Mouse (Mus musculus): ENCODE measurements at regions not wholly inside any gene's neighbourhood (a gene's known extent, or its start where the extent isn't known, plus 50 kb on each side); places are given as distances from the start of the nearest gene placed in this dataset.
A peak's percentile ranks its signal among the peaks of the same experiment; 100 is the strongest.

DNA sequence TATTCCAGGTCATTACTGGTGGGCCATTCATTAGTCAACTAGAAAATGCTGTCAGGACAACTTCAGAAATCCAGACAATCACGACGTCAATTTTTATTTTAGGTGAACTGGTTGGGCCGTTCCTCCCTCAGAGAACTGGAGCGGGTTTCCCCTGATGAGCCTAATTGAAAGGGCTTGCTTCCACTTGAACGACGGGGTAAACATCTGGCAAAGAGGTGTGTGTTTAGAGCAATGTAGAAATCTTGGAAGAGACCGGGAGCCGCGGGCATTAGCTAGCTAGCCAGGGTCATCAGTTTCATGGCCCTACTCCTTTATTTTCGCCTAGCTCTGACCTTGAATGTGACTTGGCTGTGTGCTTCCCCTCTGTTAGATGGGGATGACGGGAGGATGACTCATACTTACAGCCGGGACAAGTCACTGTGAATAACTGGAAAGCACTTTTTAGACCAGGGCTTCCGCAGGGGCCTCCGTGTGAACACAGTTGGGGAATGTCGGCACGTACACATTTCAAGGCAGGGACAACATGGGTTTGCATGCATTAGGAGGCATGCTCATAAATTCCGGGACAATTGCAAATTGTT lies 92.6 kb upstream of the Nrbf2 start:
- 47% methylated on average over 17 of the region's 17 CpGs for WGBS
- no peak overlapping the region for H3K9ac ChIP-seq (ENCODE audit: low read length)
- ATAC-seq (ENCODE audit: insufficient read depth, low FRiP score), result peak; percentile 62; the same call in 1 of the 2 replicates
- peak overlapping the region; percentile 35 for H3K4me2 ChIP-seq (ENCODE audit: low read depth, low read length)
- H3K4me3 ChIP-seq (replicated peaks; ENCODE audit: low read length), result 0 out of 2 replicates have a peak overlapping the region, but pooled peaks have one; percentile 10
- no peak overlapping the region for H3K27ac ChIP-seq (ENCODE audit: low read length)
- peaks cover 6% of the 10 kb centered on the region; the same call in 1 of the 2 replicates for H3K4me1 ChIP-seq (ENCODE audit: control insufficient read depth, insufficient read depth, low read length)
- no peaks in the 10 kb centered on the region for H3K27me3 ChIP-seq (ENCODE audit: control insufficient read depth, insufficient read depth, low read length)
- no peaks in the 10 kb centered on the region for H3K9me3 ChIP-seq (replicated peaks; ENCODE audit: control insufficient read depth, low read length)
- no peaks in the 10 kb centered on the region for H3K36me3 ChIP-seq (ENCODE audit: control insufficient read depth, insufficient read depth, low read length)

DNA sequence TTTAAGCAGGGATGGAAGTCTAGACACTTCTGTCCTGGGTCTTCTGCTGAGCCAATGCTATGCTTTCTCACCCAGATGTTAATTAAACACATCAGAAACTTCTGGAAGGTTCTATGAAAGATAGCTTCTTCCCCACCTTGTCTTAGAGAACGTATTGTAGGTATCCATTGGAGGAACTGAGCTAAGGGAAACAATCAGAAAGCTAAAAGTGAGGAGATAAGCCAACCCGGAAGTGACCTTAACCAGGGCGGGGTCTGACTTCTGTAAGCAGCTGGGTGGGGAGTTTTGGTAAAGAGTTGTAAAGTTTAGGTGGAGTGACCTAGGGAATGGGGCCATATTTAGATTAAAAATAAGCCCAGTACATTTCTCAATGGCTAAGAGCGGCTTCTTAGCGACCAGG lies 95.1 kb upstream of the Nrbf2 start:
- H3K4me2 ChIP-seq (ENCODE audit: low read depth, low read length), result no peak overlapping the region
- H3K4me3 ChIP-seq (replicated peaks; ENCODE audit: low read length), result no peak overlapping the region
- no peak for ATAC-seq (ENCODE audit: insufficient read depth, low FRiP score)
- peaks cover 3% of the 10 kb centered on the region; the same call in 1 of the 2 replicates for H3K4me1 ChIP-seq (ENCODE audit: control insufficient read depth, insufficient read depth, low read length)
- WGBS, result 76% methylated on average over 5 of the region's 5 CpGs
- no peak overlapping the region for H3K9ac ChIP-seq (ENCODE audit: low read length)
- no peaks in the 10 kb centered on the region for H3K36me3 ChIP-seq (ENCODE audit: control insufficient read depth, insufficient read depth, low read length)
- H3K27ac ChIP-seq (ENCODE audit: low read length), result no peak overlapping the region
- no peaks in the 10 kb centered on the region for H3K27me3 ChIP-seq (ENCODE audit: control insufficient read depth, insufficient read depth, low read length)
- H3K9me3 ChIP-seq (replicated peaks; ENCODE audit: control insufficient read depth, low read length), result no peaks in the 10 kb centered on the region

DNA sequence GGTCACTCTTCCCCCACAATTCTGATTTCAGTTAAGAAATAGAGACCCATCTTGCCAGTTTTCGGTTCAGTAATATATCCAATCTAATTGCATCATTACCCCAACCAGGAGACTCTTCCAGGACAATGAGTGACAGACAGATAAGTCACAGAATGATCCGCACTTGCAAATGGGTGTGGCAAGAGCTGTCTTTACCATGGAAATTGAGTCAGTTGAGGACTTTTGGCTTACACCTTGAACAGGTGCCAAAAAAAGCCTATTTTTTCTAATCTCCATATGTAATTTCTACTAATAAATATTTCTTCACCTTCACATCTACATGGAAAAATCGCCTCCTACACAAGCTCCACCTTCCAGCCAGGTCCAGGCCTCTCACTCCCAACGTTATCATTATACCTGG lies 98.2 kb upstream of the Nrbf2 start:
- no peaks in the 10 kb centered on the region for H3K27me3 ChIP-seq (ENCODE audit: control insufficient read depth, insufficient read depth, low read length)
- ATAC-seq (ENCODE audit: insufficient read depth, low FRiP score), result no peak
- no peaks in the 10 kb centered on the region for H3K36me3 ChIP-seq (ENCODE audit: control insufficient read depth, insufficient read depth, low read length)
- no peak overlapping the region for H3K4me3 ChIP-seq (replicated peaks; ENCODE audit: low read length)
- no peak overlapping the region for H3K9ac ChIP-seq (ENCODE audit: low read length)
- no peak overlapping the region for H3K4me2 ChIP-seq (ENCODE audit: low read depth, low read length)
- no peaks in the 10 kb centered on the region for H3K9me3 ChIP-seq (replicated peaks; ENCODE audit: control insufficient read depth, low read length)
- 78% methylated on average over 4 of the region's 4 CpGs for WGBS
- no peak overlapping the region for H3K27ac ChIP-seq (ENCODE audit: low read length)
- H3K4me1 ChIP-seq (ENCODE audit: control insufficient read depth, insufficient read depth, low read length), result no peaks in the 10 kb centered on the region

DNA sequence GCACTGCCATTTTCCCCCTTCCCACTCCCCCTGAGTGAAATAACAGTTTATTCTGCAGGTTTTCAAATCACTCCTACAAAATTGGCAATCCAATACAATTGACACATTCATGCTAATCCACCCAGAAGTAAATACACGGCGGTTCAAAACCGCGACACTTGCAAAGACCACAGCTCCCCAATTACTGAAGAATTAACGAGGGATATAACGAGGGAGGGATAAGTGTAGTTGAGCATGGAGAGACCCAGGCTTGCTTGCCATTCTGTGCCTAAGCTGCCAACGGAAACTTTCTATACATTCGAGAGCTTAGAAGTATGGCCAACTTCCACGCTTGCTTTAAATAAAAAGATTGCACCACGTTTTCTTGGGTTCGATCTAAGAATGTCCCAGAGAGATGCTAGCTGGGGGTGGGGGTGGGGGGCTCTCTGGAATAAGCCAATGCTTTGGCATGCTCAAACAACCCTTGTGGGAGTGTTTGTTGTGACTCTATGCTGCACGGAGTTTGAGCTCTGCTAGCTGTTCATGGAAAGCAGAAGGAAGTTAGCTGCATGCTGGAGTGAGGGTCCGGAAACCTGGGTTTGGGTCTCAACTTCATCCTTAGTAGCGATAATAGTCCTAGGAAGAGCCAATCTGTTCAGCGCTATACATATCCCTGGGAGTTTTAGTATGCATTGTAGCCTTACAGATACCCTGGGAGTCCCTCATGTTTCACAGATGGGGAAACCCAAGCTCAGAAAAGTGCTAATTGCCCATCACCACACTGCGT lies 98.9 kb upstream of the Nrbf2 start:
- Histone ChIP-seq H3K27ac (ENCODE audit: low read length) (no peak overlapping the region), H3K9ac (ENCODE audit: low read length) (no peak overlapping the region), H3K4me3 (replicated peaks; ENCODE audit: low read length) (no peak overlapping the region), H3K9me3 (replicated peaks; ENCODE audit: control insufficient read depth, low read length) (no peaks in the 10 kb centered on the region), H3K27me3 (ENCODE audit: control insufficient read depth, insufficient read depth, low read length) (no peaks in the 10 kb centered on the region), H3K4me2 (ENCODE audit: low read depth, low read length) (no peak overlapping the region), H3K4me1 (ENCODE audit: control insufficient read depth, insufficient read depth, low read length) (no peaks in the 10 kb centered on the region), H3K36me3 (ENCODE audit: control insufficient read depth, insufficient read depth, low read length) (no peaks in the 10 kb centered on the region)
- WGBS, result 85% methylated on average over 16 of the region's 16 CpGs
- ATAC-seq (ENCODE audit: insufficient read depth, low FRiP score), result no peak

DNA sequence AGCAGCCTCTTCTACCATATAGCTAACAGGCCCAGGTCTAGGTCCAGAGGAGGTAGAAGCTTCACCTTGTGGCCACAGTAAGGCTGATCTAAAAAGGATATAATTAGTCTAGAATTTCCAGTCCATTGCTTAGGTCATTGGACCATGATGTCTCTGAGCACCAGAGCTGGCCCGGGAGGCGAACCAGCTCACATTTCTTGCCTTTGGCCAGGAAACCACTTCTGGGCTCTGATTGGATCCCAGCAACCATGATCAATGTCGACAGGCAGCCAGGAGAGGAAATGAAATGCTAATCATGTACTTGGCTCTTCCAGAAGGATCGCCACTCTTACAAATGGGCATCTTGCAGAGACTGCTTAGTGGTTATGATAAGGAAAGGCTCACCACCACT lies 99.5 kb upstream of the Nrbf2 start:
- Histone ChIP-seq H3K9ac (ENCODE audit: low read length) (no peak overlapping the region), H3K36me3 (ENCODE audit: control insufficient read depth, insufficient read depth, low read length) (no peaks in the 10 kb centered on the region), H3K9me3 (replicated peaks; ENCODE audit: control insufficient read depth, low read length) (no peaks in the 10 kb centered on the region), H3K27ac (ENCODE audit: low read length) (no peak overlapping the region), H3K4me3 (replicated peaks; ENCODE audit: low read length) (no peak overlapping the region), H3K4me1 (ENCODE audit: control insufficient read depth, insufficient read depth, low read length) (no peaks in the 10 kb centered on the region), H3K4me2 (ENCODE audit: low read depth, low read length) (no peak overlapping the region), H3K27me3 (ENCODE audit: control insufficient read depth, insufficient read depth, low read length) (no peaks in the 10 kb centered on the region)
- ATAC-seq (ENCODE audit: insufficient read depth, low FRiP score), result no peak
- 80% methylated on average over 4 of the region's 4 CpGs for WGBS

DNA sequence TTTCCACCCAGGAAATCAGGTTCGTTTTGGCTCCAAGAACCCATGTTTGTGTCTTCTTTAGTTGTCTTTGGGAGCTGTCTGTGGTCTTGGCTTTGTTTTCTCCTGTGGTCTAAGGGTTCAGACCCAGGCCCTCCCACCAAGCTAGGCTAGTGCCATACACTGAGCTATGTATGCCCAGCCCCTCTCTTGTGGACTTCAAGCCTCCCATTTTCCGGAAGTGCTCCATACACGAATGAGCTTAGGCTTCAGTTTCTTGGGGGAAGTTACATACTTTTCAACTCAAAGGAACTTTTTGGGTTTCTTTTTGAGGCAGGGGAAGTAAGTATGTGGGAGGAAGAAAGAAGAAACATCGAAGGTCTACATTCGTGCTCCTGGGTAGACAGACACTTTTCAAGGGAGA lies 100.9 kb upstream of the Nrbf2 start:
- Histone ChIP-seq H3K4me3 (replicated peaks; ENCODE audit: low read length) (no peak overlapping the region), H3K4me2 (ENCODE audit: low read depth, low read length) (no peak overlapping the region), H3K36me3 (ENCODE audit: control insufficient read depth, insufficient read depth, low read length) (no peaks in the 10 kb centered on the region), H3K9me3 (replicated peaks; ENCODE audit: control insufficient read depth, low read length) (no peaks in the 10 kb centered on the region), H3K27ac (ENCODE audit: low read length) (no peak overlapping the region), H3K27me3 (ENCODE audit: control insufficient read depth, insufficient read depth, low read length) (no peaks in the 10 kb centered on the region), H3K9ac (ENCODE audit: low read length) (no peak overlapping the region), H3K4me1 (ENCODE audit: control insufficient read depth, insufficient read depth, low read length) (no peaks in the 10 kb centered on the region)
- ATAC-seq (ENCODE audit: insufficient read depth, low FRiP score), result no peak
- 73% methylated on average over 5 of the region's 5 CpGs for WGBS

DNA sequence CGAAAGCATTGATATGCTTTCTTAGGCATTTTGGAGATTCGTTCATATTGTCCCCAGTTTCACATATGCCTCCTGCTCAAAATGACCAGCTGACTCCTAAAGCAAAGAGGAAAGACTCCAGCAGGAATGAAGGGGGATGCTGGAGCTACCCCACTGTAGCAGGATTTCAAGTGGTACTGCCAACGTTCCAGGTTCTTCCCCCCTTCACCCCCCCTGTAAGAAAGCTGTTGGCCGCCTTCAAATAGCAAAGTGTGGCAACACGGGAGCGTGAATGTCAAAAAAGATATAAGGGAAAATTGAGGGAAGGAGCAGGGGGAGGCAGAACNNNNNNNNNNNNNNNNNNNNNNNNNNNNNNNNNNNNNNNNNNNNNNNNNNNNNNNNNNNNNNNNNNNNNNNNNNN lies 103.7 kb upstream of the Nrbf2 start:
- no peak overlapping the region for H3K4me3 ChIP-seq (replicated peaks; ENCODE audit: low read length)
- H3K4me1 ChIP-seq (ENCODE audit: control insufficient read depth, insufficient read depth, low read length), result no peaks in the 10 kb centered on the region
- no peak for ATAC-seq (ENCODE audit: insufficient read depth, low FRiP score)
- H3K27ac ChIP-seq (ENCODE audit: low read length), result no peak overlapping the region
- 62% methylated on average over 5 of the region's 6 CpGs for WGBS
- H3K4me2 ChIP-seq (ENCODE audit: low read depth, low read length), result no peak overlapping the region
- no peaks in the 10 kb centered on the region for H3K9me3 ChIP-seq (replicated peaks; ENCODE audit: control insufficient read depth, low read length)
- H3K36me3 ChIP-seq (ENCODE audit: control insufficient read depth, insufficient read depth, low read length), result no peaks in the 10 kb centered on the region
- H3K9ac ChIP-seq (ENCODE audit: low read length), result no peak overlapping the region
- no peaks in the 10 kb centered on the region for H3K27me3 ChIP-seq (ENCODE audit: control insufficient read depth, insufficient read depth, low read length)

DNA sequence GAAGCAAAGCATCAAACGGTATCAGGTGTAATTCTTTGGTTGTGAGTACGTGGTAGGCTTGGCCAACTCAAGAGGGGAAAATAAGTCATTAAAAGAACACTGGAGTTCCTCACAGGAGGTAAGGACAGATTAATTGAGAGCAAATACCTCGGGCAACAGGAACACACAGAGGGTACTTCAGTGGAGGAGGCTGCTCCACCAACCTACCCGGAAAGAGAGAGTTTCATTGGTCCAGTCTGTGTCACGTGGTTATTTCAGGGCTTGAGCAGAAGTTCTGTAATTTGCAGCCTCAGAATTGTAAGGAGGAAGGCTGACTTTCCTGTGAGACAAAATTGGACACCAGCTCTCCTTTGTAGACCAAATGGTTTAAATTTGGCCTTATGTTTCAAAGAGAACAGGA lies 115.3 kb upstream of the Nrbf2 start:
- no peak overlapping the region for H3K4me2 ChIP-seq (ENCODE audit: low read depth, low read length)
- WGBS, result 58% methylated on average over 5 of the region's 5 CpGs
- ATAC-seq (ENCODE audit: insufficient read depth, low FRiP score), result no peak
- H3K4me1 ChIP-seq (ENCODE audit: control insufficient read depth, insufficient read depth, low read length), result no peaks in the 10 kb centered on the region
- H3K9me3 ChIP-seq (replicated peaks; ENCODE audit: control insufficient read depth, low read length), result no peaks in the 10 kb centered on the region
- H3K9ac ChIP-seq (ENCODE audit: low read length), result no peak overlapping the region
- H3K27ac ChIP-seq (ENCODE audit: low read length), result no peak overlapping the region
- no peak overlapping the region for H3K4me3 ChIP-seq (replicated peaks; ENCODE audit: low read length)
- no peaks in the 10 kb centered on the region for H3K27me3 ChIP-seq (ENCODE audit: control insufficient read depth, insufficient read depth, low read length)
- H3K36me3 ChIP-seq (ENCODE audit: control insufficient read depth, insufficient read depth, low read length), result no peaks in the 10 kb centered on the region

DNA sequence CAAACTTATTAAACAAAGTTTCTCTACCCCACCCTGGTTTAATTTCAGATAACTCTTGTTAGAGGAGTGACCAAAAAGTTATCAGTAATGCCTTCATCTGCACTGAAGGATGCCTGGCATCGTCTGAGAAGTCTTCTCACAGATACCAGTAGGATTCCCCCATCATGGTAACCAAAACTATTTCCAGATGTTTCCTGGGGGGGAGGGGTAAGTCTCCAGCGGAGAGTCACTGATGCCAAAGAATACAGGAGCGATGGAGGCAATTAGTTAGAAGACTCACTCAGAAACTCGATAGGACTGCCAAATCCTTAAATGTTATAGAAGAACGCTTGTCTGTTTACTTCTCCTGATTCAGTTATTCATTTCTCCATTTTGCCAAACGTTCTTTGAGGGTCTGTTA lies 116.3 kb upstream of the Nrbf2 start:
- Histone ChIP-seq H3K27ac (ENCODE audit: low read length) (no peak overlapping the region), H3K4me1 (ENCODE audit: control insufficient read depth, insufficient read depth, low read length) (no peaks in the 10 kb centered on the region), H3K4me2 (ENCODE audit: low read depth, low read length) (no peak overlapping the region), H3K27me3 (ENCODE audit: control insufficient read depth, insufficient read depth, low read length) (no peaks in the 10 kb centered on the region), H3K4me3 (replicated peaks; ENCODE audit: low read length) (no peak overlapping the region), H3K9ac (ENCODE audit: low read length) (no peak overlapping the region), H3K36me3 (ENCODE audit: control insufficient read depth, insufficient read depth, low read length) (no peaks in the 10 kb centered on the region), H3K9me3 (replicated peaks; ENCODE audit: control insufficient read depth, low read length) (no peaks in the 10 kb centered on the region)
- WGBS, result 37% methylated on average over 6 of the region's 6 CpGs
- ATAC-seq (ENCODE audit: insufficient read depth, low FRiP score), result no peak

Measured in stomach, embryonic 16.5 days (tissue).